Mouse (Mus musculus): ENCODE measurements around the gene Wfs1.
A peak's percentile ranks its signal among the peaks of the same experiment; 100 is the strongest.
"Not testable (repeated sequence)": the region's sequence is repeated elsewhere in the genome, so short reads cannot be mapped to it uniquely, and the experiment has no call there.

Gene Wfs1

DNA sequence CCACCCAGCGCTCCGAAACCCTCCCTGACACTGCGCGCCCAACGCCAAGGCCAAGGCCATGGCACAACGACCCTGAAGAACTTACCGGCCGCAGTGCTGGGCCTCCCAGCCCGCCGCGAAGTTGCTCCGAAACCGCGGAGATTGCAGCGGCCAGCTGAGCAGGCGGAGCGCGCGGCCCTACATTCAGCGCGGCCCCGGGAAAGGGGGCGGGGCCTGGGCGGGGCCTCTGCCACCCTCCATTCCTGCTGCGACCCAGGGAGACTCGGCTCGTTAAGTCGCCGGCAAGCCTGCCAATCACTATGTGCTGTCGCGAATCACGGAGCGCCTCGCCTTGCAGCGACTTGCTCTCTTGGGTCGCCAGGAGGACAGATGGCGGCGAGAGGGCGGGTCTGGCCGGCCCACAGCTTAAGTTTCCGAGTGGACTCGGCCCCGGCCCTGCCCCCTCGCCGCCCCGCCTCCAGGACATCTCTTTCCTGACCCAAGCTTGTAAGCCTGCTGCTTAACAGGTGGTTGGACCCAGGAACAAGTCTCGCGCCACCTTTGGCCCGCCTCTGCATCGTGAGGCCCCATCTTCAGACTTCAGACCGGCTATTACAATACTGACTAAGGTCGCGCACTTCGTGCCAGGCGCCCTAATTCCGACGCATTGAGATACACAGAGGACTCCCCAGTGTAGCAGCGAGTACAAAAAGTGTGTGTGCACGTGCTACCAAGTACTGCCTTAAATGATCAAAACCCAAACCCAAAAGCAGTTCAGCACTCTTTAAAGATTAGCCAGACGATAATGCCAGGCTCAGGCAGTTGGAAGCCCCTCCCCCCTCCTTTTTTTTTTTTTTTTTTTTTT, at the start of gene Wfs1:
Gene Wfs1 (minus strand): TSS at position 425 of the 844 bp plus-strand sequence.
- DNase-seq (ENCODE audit: low read depth), result peak; percentile 91

- DNase-seq (ENCODE audit: low read depth), result no peak
Measured at GRCm38 (mm10) chr5:37036884-37037283, 47.9 kb upstream of the Wfs1 start.

GRCm38 (mm10) chr5:37035896-37036295, 46.9 kb upstream of the Wfs1 start:
- DNase-seq (ENCODE audit: low read depth), result no peak

GRCm38 (mm10) chr5:37035192-37035591, 46.2 kb upstream of the Wfs1 start:
- DNase-seq (ENCODE audit: low read depth), result no peak

- no peak for DNase-seq (ENCODE audit: low read depth)
Measured at GRCm38 (mm10) chr5:37030753-37031152, 41.7 kb upstream of the Wfs1 start.

GRCm38 (mm10) chr5:37029326-37029905, 40.4 kb upstream of the Wfs1 start:
- no peak for DNase-seq (ENCODE audit: low read depth)

- DNase-seq (ENCODE audit: low read depth), result no peak
Measured at GRCm38 (mm10) chr5:37028486-37029311, 39.7 kb upstream of the Wfs1 start.

DNA sequence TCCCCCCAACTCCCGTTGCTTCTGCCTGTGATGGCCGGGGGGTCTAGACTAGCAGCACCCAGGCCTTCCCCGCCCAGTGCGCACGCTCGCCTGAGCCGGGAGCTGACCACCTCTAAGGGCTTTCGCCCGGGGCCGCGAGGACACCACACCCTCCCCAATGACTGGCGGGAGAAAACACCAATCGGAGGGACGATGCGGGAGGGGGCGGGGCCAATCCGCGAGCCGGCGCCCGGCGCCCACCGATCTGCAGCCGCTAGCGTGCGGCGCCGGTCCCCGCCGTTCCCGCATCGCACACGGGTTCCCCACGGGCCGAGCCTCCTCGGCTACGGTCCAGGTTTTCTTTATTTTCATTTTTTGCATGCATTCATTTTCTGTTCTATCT, 39.1 kb upstream of the Wfs1 start:
- no peak for DNase-seq (ENCODE audit: low read depth)

- no peak for DNase-seq (ENCODE audit: low read depth)
Measured at GRCm38 (mm10) chr5:37027701-37028100, 38.7 kb upstream of the Wfs1 start.

DNA sequence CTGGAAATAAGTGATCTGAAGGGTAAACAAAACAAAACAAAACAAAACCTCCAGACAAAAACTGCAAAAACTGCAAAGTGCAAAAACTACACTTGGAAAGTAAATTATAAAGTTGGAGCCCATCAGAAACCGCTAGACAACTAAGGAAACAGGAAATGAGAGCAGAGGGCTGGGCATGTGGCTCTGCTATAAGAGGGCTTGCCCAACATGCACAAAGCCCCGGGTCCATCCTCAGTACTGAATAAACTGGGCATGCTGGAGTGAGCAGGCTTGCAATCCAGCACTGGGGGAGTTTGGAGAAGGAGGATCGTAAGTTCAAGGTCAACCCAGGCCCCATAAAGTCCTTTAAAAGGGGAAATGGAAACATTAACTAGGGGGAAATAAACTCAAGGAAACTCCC, 28.2 kb upstream of the Wfs1 start:
- no peak for DNase-seq (ENCODE audit: low read depth)

- DNase-seq (ENCODE audit: low read depth), result no peak
Measured at GRCm38 (mm10) chr5:37015612-37016310, 26.8 kb upstream of the Wfs1 start.

DNA sequence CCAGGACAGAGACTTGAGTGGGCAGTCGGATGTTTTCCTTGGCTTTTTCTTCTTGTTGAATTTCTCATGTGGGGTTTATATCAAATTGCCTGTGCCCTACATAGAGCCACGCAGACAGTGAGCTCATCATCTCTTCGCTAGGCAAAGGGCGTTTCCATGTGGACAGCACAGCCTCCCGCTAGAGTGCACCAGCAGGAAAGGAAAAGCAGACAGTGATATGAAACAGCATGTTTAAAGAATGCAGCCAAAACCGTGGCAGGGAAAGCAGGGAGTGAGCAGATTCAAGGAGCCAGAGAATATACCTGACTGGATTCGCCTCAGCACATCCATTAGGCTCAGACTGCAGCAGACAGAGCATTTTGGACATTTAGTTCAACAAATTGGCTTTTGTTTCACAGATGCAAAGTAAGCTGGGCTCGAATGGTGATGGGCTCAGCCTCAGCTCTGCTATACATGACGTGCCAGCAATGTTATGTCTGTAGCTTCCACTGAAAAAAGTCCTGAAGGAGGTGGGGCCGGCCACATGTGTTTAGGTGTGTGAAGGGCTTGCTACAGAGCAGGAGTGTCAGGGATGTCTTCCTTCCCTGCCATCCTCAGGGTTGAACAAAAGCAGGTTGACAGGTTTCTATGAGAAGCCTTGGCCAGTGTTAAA, 21.8 kb upstream of the Wfs1 start:
- no peak for DNase-seq (ENCODE audit: low read depth)

DNA sequence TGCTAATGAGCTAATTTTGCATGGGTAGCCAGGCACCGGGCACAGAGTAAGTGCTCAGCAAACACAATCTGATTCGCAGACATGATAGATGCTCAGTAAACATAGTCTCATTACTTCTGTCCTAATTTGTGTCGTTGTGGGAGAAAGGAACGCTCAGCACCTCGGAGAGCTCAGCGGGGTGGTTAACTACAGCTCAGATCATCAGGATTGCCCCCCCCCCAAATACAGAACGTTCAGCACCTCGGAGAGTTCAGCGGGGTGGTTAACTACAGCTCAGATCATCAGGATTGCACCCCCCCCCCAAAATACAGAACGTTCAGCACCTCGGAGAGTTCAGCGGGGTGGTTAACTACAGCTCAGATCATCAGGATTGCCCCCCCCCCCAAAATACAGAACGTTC, 20.8 kb upstream of the Wfs1 start:
- not testable (repeated sequence) for DNase-seq (ENCODE audit: low read depth)

- peak; percentile 43 for DNase-seq (ENCODE audit: low read depth)
Measured at GRCm38 (mm10) chr5:37002001-37002400, 13.0 kb upstream of the Wfs1 start.

DNA sequence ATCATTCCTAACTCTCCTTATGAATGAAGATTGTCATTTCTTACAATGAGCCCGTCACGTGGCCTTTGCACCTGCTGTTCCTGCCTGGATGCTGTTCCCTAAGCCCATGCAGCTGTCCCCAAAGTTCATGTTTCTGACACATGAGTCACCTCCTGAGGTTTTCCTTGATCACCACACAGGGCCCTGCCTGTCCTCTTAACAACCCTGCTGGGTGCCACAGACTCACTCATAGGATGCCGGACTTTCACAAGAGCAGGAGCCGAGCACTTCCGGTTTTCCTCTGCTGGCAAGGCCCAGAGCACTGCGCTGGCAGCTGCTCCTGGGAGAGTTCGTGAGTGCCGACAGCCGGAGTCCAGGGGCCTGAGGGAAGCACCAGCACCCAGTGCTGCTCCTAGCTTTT, 12.0 kb upstream of the Wfs1 start:
- DNase-seq (ENCODE audit: low read depth), result no peak

- no peak for DNase-seq (ENCODE audit: low read depth)
Measured at GRCm38 (mm10) chr5:36997996-36998395, 9.0 kb upstream of the Wfs1 start.

DNA sequence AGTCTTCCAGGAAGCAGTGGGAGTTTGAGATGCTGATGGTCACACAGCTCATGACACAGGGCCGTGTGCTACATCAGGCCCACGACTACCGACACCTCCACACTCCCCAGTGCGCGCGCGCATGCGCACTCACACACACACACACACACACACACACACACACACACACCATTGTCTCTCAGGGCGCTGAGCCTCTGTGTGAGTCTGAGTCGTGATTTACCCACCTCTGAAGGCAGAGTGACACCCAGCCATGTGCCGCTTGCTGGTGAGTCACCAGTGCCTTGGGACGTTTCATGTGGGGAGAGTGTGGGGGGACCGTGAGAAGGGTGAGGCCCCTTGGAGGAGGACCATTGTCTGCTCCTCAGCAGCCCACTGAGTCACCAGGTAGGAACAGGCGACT, 7.4 kb upstream of the Wfs1 start:
- DNase-seq (ENCODE audit: low read depth), result no peak

DNA sequence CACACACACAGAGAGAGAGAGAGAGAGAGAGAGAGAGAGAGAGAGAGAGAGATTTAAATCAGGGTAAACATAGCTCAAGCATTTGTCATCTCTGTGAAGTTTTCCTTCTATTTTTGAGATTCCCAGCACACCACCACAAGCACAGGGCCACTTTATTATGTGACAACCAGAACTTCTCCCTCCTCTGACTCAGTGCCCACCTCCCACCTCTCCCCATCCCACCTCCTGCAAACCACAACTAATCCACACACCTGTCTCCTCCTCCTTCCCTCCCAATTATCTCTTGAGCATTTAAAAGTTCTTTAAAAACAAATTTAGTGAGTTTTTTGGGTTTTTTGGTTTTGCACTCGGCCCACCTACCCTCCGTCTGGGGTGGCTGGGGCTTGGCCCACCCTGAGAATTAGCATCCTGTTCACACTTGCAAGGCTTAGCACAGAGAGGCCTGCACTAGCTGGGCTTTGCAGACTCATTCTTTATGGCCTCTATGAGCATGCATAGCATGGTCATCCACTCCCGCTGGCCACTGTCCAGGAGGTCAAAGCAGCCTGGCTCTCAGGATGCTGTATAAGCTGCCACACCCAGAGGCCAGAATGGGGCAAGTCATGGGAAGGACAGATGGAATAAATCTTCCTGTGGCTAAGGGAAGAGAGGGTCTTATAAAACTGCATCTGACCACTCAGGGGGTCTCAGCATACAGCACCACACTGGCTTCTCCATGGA, 1.8 kb upstream of the Wfs1 start:
- DNase-seq (ENCODE audit: low read depth), result no peak

GRCm38 (mm10) chr5:36990196-36990595, 1.2 kb upstream of the Wfs1 start:
- DNase-seq (ENCODE audit: low read depth), result no peak

GRCm38 (mm10) chr5:36989625-36989977, 596 bp upstream of the Wfs1 start:
- DNase-seq (ENCODE audit: low read depth), result no peak

GRCm38 (mm10) chr5:36988124-36988780, 753 bp downstream of the Wfs1 start:
- DNase-seq (ENCODE audit: low read depth), result no peak

Data from c-Kit-positive CD71-negative TER-119-negative erythroid progenitor cells, embryonic 14.5 days (primary cell).